Mouse (Mus musculus): ENCODE measurements around the gene Mindy4.

DNA sequence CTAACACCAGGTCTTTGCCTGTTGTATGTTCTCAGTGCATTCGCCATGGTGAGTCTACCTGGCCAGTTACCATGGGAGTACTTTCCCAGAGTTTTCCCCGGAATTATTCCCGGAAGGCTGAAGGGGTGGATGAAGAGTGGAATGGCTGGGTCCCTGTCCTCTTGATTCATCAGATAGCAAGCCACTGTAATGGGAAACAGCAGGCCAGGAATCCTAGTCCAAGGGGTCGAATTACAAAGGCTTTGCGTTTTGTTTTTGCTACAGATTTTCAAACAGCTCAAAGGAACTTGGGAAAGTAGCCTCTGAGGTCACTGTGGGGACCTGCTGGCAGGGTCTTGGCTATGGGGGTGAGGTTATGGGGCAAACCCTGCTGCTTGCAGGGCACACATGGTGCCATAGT is 108.8 kb downstream of the Mindy4 start:
- TF ChIP-seq CTCF (IDR thresholded peaks at IDR 0.05; ENCODE audit: low read depth), result no peak
- no peak for TF ChIP-seq EP300 (optimal IDR thresholded peaks at IDR 0.05)

Data from stomach, postnatal 0 days (tissue).